Mouse (Mus musculus) limb, embryonic 13.5 days (tissue): ENCODE data around the gene Ppef1. TPM values are rescaled to one million over a fixed set of nuclear protein-coding genes. Genes with fewer than 3 reads are reported as not detected.
A peak's percentile ranks its signal among the peaks of the same experiment; 100 is the strongest.

Experiments
- ATAC-seq: fragments of 200-750 bp; cut with Nextera tagmentation; 2 replicates; pipeline ENCODE4 v1.8.0; 2017; ENCODE audit warnings: low read depth, moderate number of reproducible peaks, moderate TSS enrichment; ENCODE audit not compliant: low FRiP score
- H3K27ac ChIP-seq: fragments of 300-500 bp; sonication (generic); 2 replicates; pipeline ENCODE4 v1.5.1; 2015; ENCODE audit warnings: inconsistent platforms, mild to moderate bottlenecking, moderate library complexity
- H3K27me3 ChIP-seq: fragments of 300-500 bp; sonication (generic); 2 replicates; pipeline ENCODE4 v1.6.1; 2015; ENCODE audit warnings: mild to moderate bottlenecking, inconsistent platforms
- H3K36me3 ChIP-seq: fragments of 300-500 bp; sonication (generic); 2 replicates; pipeline ENCODE4 v1.6.1; 2015; ENCODE audit warnings: inconsistent platforms, mild to moderate bottlenecking, moderate library complexity
- H3K4me1 ChIP-seq: fragments of 300-500 bp; sonication (generic); 2 replicates; pipeline ENCODE4 v1.6.1; 2015; ENCODE audit warnings: inconsistent platforms
- H3K4me2 ChIP-seq: fragments of 300-500 bp; sonication (generic); replicated peaks from 2 replicates; pipeline ENCODE4 v1.6.1; 2015; ENCODE audit warnings: inconsistent platforms, mild to moderate bottlenecking, moderate library complexity
- H3K4me3 ChIP-seq: fragments of 300-500 bp; sonication (generic); 2 replicates; pipeline ENCODE4 v1.5.1; 2015; ENCODE audit warnings: moderate library complexity, mild to moderate bottlenecking, inconsistent platforms
- H3K9ac ChIP-seq: fragments of 300-500 bp; sonication (generic); 2 replicates; pipeline ENCODE4 v1.6.1; 2015; ENCODE audit warnings: mild to moderate bottlenecking, inconsistent platforms
- H3K9me3 ChIP-seq: fragments of 300-500 bp; sonication (generic); 2 replicates; pipeline ENCODE4 v1.6.1; 2016; ENCODE audit warnings: inconsistent platforms
- WGBS: fragments of 180-500 bp; shearing (Covaris S2); methylation state at CpG from one replicate; pipeline ENCODE4 v1.1.7; 2015; 5-methylcytosine and 5-hydroxymethylcytosine counted together
- polyA plus RNA-seq: library from polyadenylated mRNA; unstranded; fragments of >200 nt; fragmentation: Nextera tagmentation; extraction: Ambion mirVana; gene quantifications from 2 replicates; pipeline ENCODE4 v1.2.1, GENCODE M21; 2015

The Ppef1 gene
- polyA plus RNA-seq, 1 experiment from 2014 or later: 1.7 TPM

GRCm38 (mm10) chrX:160690094-160690493, 45.5 kb downstream of the Ppef1 start:
- Histone ChIP-seq H3K9me3 (no peaks in the 10 kb centered on the region), H3K36me3 (no peaks in the 10 kb centered on the region), H3K4me1 (no peaks in the 10 kb centered on the region), H3K27me3 (peaks cover 16% of the 10 kb centered on the region; the same call in 1 of the 2 replicates), H3K4me2 (no peak overlapping the region), H3K27ac (no peak overlapping the region), H3K9ac (no peak overlapping the region), H3K4me3 (no peak overlapping the region)
- WGBS: 88% methylated on average over 2 of the region's 2 CpGs
- ATAC-seq: no peak

- Histone ChIP-seq H3K4me3 (no peak overlapping the region), H3K36me3 (no peaks in the 10 kb centered on the region), H3K27me3 (peaks cover 9% of the 10 kb centered on the region; the same call in 1 of the 2 replicates), H3K27ac (no peak overlapping the region), H3K9me3 (no peaks in the 10 kb centered on the region), H3K4me2 (no peak overlapping the region), H3K4me1 (no peaks in the 10 kb centered on the region), H3K9ac (no peak overlapping the region)
- 75% methylated on average over 1 of the region's 1 CpGs for WGBS
- no peak for ATAC-seq
These were observed 65.6 kb downstream of the Ppef1 start for GRCm38 (mm10) chrX:160669992-160670391.

- H3K4me3 ChIP-seq: no peak overlapping the region
- 41% methylated on average over 4 of the region's 4 CpGs for WGBS
These were observed 124.5 kb downstream of the Ppef1 start for GRCm38 (mm10) chrX:160610882-160611644.

GRCm38 (mm10) chrX:160610482-160610881, 125.1 kb downstream of the Ppef1 start:
- Histone ChIP-seq H3K4me1 (no peaks in the 10 kb centered on the region), H3K4me2 (no peak overlapping the region), H3K9me3 (no peaks in the 10 kb centered on the region), H3K36me3 (no peaks in the 10 kb centered on the region), H3K4me3 (no peak overlapping the region), H3K27ac (no peak overlapping the region), H3K9ac (no peak overlapping the region), H3K27me3 (peaks cover 11% of the 10 kb centered on the region; the same call in 1 of the 2 replicates)
- ATAC-seq: no peak
- WGBS: 73% methylated on average over 2 of the region's 2 CpGs

More at GRCm38 (mm10) chrX:160610882-160611644, 124.5 kb downstream of the Ppef1 start:
- no peak overlapping the region for H3K9ac ChIP-seq
- no peak overlapping the region for H3K27ac ChIP-seq
- no peaks in the 10 kb centered on the region for H3K36me3 ChIP-seq
- no peak for ATAC-seq
- H3K27me3 ChIP-seq: peaks cover 11% of the 10 kb centered on the region; the same call in 1 of the 2 replicates
- H3K9me3 ChIP-seq: no peaks in the 10 kb centered on the region
- H3K4me1 ChIP-seq: no peaks in the 10 kb centered on the region
- H3K4me2 ChIP-seq: no peak overlapping the region

GRCm38 (mm10) chrX:160609849-160610248, 125.7 kb downstream of the Ppef1 start:
- Histone ChIP-seq H3K9ac (no peak overlapping the region), H3K4me3 (no peak overlapping the region), H3K9me3 (no peaks in the 10 kb centered on the region), H3K27me3 (peaks cover 17% of the 10 kb centered on the region; the same call in 1 of the 2 replicates), H3K27ac (no peak overlapping the region), H3K4me2 (no peak overlapping the region), H3K36me3 (no peaks in the 10 kb centered on the region), H3K4me1 (no peaks in the 10 kb centered on the region)
- ATAC-seq: no peak
- WGBS: 38% methylated on average over 3 of the region's 3 CpGs

GRCm38 (mm10) chrX:160603981-160604541, 131.5 kb downstream of the Ppef1 start:
- peak; percentile 69 for ATAC-seq
- no peak overlapping the region for H3K4me3 ChIP-seq
- no peaks in the 10 kb centered on the region for H3K9me3 ChIP-seq
- peaks cover 40% of the 10 kb centered on the region; the same call in 1 of the 2 replicates for H3K27me3 ChIP-seq
- peaks cover 5% of the 10 kb centered on the region for H3K4me1 ChIP-seq
- H3K9ac ChIP-seq: no peak overlapping the region
- no peaks in the 10 kb centered on the region for H3K36me3 ChIP-seq
- H3K4me2 ChIP-seq: no peak overlapping the region
- WGBS: 49% methylated on average over 6 of the region's 6 CpGs
- no peak overlapping the region; the same call in 1 of the 2 replicates for H3K27ac ChIP-seq

GRCm38 (mm10) chrX:160603316-160603715, 132.2 kb downstream of the Ppef1 start:
- Histone ChIP-seq H3K27me3 (peaks cover 44% of the 10 kb centered on the region; the same call in 1 of the 2 replicates), H3K4me3 (no peak overlapping the region), H3K9ac (no peak overlapping the region), H3K4me1 (peaks cover 12% of the 10 kb centered on the region), H3K36me3 (no peaks in the 10 kb centered on the region), H3K9me3 (no peaks in the 10 kb centered on the region), H3K4me2 (no peak overlapping the region), H3K27ac (no peak overlapping the region)
- ATAC-seq: no peak
- 88% methylated on average over 2 of the region's 2 CpGs for WGBS

- Histone ChIP-seq H3K36me3 (no peaks in the 10 kb centered on the region), H3K27ac (no peak overlapping the region), H3K4me1 (peaks cover 13% of the 10 kb centered on the region), H3K9ac (no peak overlapping the region), H3K4me2 (no peak overlapping the region), H3K9me3 (no peaks in the 10 kb centered on the region), H3K4me3 (no peak overlapping the region), H3K27me3 (peaks cover 48% of the 10 kb centered on the region; the same call in 1 of the 2 replicates)
- no peak for ATAC-seq
- 83% methylated on average over 1 of the region's 1 CpGs for WGBS
These were observed 132.8 kb downstream of the Ppef1 start for GRCm38 (mm10) chrX:160602770-160603169.

GRCm38 (mm10) chrX:160601053-160601452, 134.5 kb downstream of the Ppef1 start:
- H3K9ac ChIP-seq: no peak overlapping the region
- H3K4me2 ChIP-seq: no peak overlapping the region
- H3K9me3 ChIP-seq: no peaks in the 10 kb centered on the region
- no peak for ATAC-seq
- WGBS: 22% methylated on average over 3 of the region's 3 CpGs
- no peak overlapping the region for H3K4me3 ChIP-seq
- peaks cover 13% of the 10 kb centered on the region for H3K4me1 ChIP-seq
- H3K27ac ChIP-seq: no peak overlapping the region
- H3K27me3 ChIP-seq: peaks cover 56% of the 10 kb centered on the region; the same call in 1 of the 2 replicates
- no peaks in the 10 kb centered on the region for H3K36me3 ChIP-seq

- Histone ChIP-seq H3K4me2 (no peak overlapping the region), H3K4me3 (no peak overlapping the region), H3K4me1 (peaks cover 9% of the 10 kb centered on the region), H3K9ac (no peak overlapping the region), H3K27me3 (peaks cover 46% of the 10 kb centered on the region; the same call in 1 of the 2 replicates), H3K36me3 (no peaks in the 10 kb centered on the region), H3K27ac (no peak overlapping the region; the same call in 1 of the 2 replicates), H3K9me3 (no peaks in the 10 kb centered on the region)
- WGBS: 46% methylated on average over 3 of the region's 3 CpGs
- ATAC-seq: peak; percentile 92
These were observed 136.8 kb downstream of the Ppef1 start for GRCm38 (mm10) chrX:160598562-160599458.

- no peak overlapping the region for H3K27ac ChIP-seq
- no peak overlapping the region for H3K4me3 ChIP-seq
- WGBS: 69% methylated on average over 2 of the region's 2 CpGs
- H3K4me1 ChIP-seq: peaks cover 9% of the 10 kb centered on the region
- H3K9ac ChIP-seq: no peak overlapping the region
- H3K36me3 ChIP-seq: no peaks in the 10 kb centered on the region
- ATAC-seq: peak; percentile 38; the same call in 1 of the 2 replicates
- no peaks in the 10 kb centered on the region for H3K9me3 ChIP-seq
- no peak overlapping the region for H3K4me2 ChIP-seq
- H3K27me3 ChIP-seq: peaks cover 44% of the 10 kb centered on the region; the same call in 1 of the 2 replicates
These were observed 137.5 kb downstream of the Ppef1 start for GRCm38 (mm10) chrX:160598055-160598454.
